Mouse (Mus musculus) 3134 (cell line): ENCODE data around the gene Abce1.

Source experiments
- DNase-seq: peaks from one replicate; pipeline ENCODE4 v3.0.0-alpha.2; 2011; ENCODE audit warnings: low spot score; ENCODE audit not compliant: insufficient read length; ENCODE audit errors: extremely low read depth

The Abce1 gene

GRCm38 (mm10) chr8:79641119-79641518 lies 70.4 kb downstream of the Abce1 start:
- DNase-seq = no peak

DNA sequence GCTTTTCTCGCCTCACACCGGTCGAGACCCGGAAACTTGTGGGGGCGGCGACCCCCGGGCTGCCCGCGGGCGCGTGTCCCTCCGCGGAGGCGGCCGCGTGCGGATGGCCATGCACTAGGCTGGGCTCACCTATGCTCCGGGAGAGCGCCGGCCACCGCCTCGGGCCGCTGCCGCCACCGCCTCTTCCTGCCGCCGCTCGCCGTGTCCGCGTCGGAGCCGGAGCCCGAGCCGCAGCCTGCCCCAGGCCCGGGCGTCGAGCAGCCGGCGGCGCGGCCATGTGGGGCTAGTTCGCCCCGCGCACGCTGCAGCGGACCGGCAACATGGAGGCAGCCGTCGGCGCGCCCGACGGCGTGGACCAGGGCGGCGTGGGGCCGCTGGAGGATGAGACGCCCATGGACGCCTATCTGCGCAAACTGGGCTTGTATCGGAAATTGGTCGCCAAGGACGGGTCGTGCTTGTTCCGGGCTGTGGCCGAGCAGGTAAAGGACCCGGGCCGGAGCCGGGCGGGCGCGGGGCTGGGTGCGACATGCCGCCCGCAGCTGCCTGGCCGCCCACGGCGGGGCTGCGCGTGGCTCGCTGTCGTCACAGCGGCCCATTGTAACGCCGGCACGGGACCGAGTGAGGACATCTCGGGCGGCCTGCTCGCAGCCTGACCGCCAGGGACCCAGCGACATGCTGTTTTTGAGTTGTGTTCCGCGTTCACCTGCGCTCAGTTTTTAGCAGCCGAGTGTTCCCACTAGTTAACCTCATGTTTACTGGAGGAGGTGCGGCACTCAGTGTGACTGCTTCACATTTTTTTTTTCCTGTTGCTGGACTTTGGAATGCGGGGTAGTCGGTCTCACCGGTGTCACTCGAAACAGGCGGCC lies 71.7 kb downstream of the Abce1 start, which contains the start of gene Otud4:
Gene Otud4, plus strand, starts transcription at position 33 of the 866 bp plus-strand sequence.
- peak; percentile 73 for DNase-seq

DNA sequence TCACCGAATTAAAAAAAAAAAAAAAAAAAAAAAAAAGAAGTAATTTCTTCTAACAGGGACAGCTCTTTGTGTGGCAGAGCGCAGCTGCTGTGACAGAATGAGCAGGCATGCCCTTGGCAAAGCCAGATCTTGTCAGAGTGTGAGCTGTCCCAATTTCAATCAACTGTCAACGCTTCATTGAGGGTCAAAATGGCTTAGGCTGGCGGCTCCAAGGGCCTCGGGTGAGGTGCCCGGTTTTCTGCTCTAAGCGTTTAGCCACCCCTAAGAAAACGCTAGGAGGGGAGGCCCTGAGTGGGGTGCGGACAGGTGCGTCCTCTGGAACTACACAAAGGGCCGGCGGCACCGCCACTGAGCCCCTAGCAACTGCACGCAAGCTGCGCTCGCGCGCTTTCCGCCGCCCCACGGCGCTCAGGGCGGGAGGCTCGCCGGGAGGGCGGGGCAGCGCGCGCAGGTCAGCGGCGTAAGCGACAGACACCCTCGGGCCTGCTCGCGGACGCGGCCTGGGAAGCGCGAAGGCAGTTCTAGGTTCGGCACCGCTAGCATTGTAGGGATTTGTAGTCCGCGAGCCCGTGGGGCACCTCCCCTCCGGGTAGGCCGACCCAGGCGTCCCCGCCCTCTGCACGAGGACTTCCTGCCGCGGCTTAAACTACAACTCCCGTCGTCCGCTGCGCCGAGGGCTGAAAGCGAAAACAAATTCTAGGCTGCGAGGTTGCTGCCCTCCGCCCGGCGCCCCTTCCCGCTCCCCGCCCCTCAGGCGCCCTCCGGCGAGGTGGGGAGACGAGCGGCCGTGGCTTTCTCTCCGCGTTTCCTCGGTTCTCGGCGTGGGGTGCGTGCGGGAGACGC lies 72.6 kb downstream of the Abce1 start:
- DNase-seq = peak; percentile 100

DNA sequence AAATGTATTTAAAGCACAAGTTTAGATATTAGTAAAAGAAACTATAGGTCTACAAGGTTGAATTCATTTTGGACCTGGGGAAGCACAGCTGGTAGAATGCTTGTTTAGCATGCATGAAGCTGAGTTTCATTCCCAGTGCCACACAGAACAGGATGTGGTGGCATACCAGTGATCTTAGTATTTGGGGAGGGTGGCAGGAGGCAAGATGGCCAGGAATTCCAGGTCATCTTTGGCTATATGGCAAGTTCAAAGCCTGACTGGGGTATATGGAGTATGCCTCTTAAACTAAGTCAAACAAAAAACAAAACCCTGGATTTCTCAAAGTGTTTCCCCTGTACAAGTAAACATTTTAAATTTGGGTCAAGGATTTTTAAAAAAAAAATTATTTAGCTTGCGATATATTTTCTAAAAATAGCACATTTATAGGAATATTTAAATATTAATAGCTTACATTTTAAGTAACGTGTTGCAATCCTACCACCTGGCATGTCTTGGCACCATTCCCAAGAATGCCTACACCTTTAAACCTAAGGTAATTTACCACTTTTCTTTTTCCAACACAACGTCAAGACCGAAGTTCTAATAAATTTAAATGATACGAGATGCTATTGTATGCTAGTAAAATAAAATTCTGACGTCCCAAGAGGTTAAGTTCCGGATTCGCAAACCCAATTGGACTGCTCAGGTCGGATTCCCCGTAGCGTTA lies 73.4 kb downstream of the Abce1 start:
- DNase-seq = peak; percentile 20

- DNase-seq = no peak
Measured at GRCm38 (mm10) chr8:79637237-79637636, 74.3 kb downstream of the Abce1 start.

GRCm38 (mm10) chr8:79636151-79636550 lies 75.4 kb downstream of the Abce1 start:
- DNase-seq = peak; percentile 26

GRCm38 (mm10) chr8:79635491-79635890 lies 76.0 kb downstream of the Abce1 start:
- DNase-seq = no peak
